Mouse (Mus musculus) cerebellum, adult 9-11 months (tissue): ENCODE results near the gene Ppa1.

Experiments used
- DNase-seq: peaks from one replicate; pipeline ENCODE4 v3.0.0; 2022

The Ppa1 gene

GRCm38 (mm10) chr10:61696560-61696823 lies 48.1 kb downstream of the Ppa1 start:
- DNase-seq, result peak; percentile 46

DNA sequence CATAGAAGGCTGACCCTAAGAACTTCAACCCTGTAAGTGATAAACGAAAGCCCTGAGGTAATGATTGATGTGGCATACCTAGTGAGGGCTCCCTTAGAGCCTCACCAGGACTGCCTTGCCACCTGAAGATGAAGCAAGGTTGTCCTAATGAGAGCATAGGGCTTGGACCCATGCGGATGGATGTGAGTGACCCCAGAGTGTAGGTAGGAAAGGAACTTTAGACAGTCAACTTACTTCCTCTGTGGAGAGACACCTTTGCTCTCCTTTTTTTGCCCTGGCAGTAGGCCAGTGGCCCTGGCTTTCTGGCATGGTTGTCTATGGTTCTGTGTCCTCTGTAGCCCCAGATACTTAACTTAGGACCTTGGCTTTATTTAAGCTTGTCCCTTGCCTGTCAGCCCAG lies 48.7 kb downstream of the Ppa1 start:
- peak; percentile 50 for DNase-seq

DNA sequence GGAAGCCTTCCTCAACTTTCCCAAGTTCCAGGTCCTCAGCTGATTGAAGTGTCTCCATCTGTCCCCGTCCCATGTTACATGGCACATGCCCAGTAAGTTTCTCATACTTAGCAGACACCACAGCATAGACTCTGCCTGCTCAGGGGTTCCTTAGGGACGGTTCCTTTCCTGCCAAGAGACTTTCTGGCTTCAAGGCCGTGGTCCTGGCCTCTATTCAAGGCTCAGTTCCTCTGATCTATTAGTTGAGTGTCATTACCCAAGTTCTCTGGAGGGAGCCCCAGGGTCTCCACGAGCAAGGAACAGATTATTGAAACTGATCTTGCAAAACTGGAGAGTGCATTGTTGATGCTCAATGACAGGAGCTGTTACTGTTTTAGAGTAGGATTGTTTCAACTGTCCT lies 56.3 kb downstream of the Ppa1 start:
- DNase-seq, result no peak

- no peak for DNase-seq
Observed at GRCm38 (mm10) chr10:61706412-61707375, 58.3 kb downstream of the Ppa1 start.

DNA sequence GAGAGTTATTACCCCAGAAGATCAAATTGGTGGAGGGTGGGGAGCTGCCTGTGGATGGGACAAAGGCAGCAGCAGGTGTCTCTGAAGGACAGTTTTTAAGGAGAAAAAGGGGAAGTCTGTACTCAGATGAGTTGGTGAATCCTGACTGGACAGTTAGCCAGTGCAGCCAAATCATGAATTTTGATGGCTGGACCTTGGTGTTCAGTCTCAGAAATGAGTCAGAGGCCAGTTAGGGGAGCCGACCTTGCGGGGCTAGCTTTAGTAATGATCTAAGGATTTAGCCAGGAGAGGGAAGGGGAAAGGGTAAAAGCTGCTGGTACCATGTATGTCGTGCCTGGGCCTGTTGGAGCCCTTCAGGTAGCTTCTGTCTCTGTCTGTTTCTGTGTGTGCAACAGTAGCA lies 65.2 kb downstream of the Ppa1 start:
- no peak for DNase-seq

DNA sequence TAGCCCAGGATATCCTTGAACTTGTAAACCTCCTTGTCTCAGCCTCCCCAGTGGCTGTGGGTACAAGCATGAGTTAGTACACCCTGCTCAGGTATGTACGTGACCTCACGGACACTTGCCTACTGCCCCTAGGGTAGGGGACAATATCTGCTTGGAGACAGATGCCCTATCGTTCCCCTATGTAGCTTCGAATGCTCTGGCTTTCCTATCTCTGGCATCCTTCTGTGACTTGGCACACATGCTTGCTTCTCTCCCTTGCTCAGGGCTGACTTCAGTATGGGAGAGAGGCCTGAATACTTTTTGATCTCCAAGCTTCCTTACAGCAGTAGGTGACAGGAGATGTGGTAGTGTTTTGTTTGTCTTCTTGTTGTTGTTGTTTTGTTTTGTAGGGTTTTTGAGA lies 65.8 kb downstream of the Ppa1 start:
- no peak for DNase-seq

DNA sequence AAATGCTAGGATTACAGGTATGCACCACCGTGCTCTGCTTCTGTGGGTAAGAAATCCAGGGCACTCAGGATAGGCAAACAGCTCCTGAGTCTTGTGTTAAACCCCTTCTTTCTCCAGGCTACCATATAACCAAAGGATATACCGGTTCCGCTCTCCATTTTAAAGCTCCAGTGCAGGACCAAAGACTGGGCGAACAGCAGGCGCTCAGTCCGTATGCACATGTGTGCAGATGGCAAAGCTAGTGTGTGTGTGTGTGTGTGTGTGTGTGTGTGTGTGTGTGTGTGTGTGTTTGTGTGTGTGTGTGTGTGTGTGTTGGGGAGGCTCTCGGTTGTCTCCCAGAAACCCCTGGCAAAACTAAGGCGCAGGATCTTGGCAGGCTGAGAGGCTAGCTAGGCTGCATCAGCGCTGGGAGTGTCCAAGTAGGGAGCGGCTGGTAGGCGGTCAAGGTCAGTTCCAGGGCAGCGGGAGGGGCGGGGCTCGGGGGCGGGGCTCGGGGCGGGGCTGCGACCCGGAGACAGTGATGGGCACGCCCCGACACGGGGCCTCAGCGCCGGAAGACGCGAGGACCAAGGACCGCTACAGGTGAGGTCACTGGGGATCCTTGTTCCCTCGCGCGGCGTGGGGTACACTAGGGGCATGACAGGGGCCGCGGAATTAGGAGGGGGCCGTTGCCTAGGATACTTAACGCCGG lies 66.6 kb downstream of the Ppa1 start, which contains the start of gene Aifm2:
Gene Aifm2, plus strand, starts transcription at position 493 of the 691 bp plus-strand sequence.
- DNase-seq, result peak; percentile 54

DNA sequence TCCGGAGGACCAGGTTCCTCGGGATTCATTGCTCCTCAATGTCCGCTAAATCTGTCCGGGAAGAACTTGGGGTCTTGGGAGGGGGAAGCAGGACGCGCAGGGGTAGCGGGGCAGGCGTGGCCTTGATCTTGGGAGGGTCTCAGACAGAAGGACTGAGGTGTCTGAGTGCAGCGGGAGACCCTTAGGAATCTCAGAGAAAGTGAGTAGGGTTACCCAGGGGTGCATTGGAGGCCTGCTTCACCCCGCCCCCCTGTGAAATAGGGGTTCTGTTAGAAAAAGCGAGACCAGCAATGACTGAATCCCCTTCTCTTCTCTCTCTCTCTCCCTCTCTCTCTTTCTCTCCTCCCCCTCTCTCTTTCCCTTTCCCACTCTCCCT lies 67.1 kb downstream of the Ppa1 start:
- no peak for DNase-seq

DNA sequence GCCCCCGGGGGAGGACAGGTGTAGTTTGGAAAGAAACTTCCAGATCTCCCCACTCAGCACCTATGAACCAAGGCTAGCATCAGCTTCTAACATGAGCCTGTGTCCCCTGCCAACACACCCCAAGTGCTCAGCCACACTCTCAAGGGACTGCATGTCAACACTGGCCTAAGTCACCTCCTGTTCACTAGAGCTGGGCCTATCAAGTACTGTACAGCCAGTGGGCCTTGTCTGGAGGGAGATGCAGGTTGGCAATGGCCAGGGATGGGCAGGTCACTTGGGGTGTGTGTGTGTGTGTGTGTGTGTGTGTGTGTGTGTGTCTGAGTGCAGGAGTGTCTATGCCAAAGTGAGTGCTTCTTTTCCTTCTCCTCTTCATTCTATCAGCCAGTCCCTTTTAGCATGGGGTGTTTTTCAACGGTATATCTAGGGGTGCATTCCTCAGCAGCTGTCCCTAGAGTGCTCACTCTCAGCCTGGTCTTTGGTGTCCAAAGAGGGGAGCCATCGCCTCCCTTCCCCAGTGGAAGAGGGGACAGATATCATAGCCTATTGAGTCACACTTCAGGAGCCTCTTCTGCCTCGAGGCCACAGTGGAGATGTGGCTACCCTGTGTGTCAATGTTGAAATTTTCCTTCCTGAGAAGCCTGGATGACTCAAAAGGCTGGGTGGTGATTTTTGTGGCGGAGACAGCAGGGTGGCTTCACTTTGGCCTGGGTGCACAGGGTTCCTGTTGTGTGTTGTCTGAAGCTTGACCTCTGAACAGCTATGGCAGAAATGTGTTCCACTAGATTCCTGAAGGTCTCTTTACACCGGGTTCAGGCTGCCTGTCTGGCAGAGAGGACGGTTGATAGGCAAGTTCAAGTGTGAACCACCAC lies 67.9 kb downstream of the Ppa1 start:
- DNase-seq, result no peak

DNA sequence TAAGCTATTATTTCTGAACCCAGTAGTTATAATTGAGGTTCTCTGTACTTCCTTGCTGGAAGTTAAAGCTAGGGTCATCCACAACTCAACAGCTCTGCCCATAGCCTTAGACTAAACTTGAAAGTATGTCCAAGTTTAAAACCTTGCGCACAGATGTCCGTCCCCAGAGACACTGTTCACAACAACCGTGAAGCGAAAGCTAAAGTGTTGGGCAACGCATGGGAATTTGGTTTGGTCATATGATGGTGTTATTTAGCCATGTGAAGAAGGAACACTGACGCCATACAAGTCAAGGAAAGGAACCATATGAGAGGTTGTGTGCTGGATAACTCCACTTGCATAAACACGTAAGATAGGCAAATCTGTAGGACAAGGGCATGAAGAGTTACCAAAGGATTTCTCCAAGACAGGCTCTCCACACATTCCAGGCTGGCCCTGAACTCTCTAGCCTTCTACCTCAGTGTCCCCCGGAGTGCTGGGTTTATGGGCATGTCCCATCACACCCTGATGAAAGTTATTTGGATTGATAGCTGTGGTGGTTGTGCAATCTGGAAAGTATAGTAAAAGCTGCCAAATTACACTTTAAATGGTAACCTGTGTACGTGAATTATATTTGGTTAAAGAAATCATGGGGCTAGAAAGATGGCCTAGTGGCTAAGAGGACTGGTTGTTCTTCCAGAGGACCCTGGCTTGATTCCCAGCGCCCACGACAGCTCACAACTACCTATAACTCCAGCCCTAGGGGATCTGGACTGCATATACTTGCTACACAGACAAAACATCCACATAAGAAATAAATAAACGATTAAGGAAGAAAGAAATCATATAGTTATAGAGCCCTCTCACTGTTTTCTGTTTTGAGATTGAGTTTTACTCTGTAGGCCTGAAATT lies 69.3 kb downstream of the Ppa1 start:
- DNase-seq, result no peak

DNA sequence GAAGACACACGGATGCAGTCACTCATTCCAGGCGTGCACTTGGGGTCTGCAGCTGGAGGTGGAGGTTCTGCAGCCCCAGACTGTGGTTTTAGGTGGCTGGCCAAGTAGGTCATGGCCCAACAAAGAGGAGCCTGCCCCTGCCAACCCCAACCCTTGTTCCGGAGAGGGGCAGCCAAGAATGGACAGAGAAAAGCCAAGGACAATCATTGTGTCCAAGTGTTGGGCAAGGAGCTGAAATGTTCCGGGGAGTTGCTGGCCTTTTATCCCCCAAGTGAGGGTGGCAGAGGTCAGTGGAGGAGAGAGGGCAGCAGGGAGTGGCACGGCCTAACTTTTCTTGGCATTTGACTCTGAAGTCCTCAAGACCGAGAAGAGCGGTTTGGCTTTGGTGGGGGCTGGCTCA lies 72.0 kb downstream of the Ppa1 start:
- DNase-seq, result no peak

- no peak for DNase-seq
Observed at GRCm38 (mm10) chr10:61722215-61722614, 73.9 kb downstream of the Ppa1 start.

DNA sequence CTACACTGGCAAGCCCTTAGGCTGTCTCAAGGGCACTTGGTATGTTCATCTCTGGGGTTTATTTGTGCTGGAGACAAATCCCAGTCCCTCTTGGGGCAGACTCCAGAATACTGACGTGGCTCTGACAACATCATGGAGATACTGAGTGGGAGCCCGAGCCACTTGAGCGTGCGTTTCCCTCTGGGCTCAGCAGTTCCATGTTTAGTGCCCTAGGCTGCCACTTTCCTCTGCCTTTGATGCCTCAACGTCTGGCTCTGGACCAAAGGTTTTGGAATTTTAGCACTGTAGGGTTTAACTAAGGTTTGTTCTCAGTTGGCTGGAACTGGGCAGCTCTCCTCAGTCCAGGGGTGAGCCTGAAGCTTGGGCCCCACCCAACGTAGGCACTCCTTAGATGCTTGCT lies 74.9 kb downstream of the Ppa1 start:
- no peak for DNase-seq
